Mouse (Mus musculus): ENCODE results near the gene Anks1. TPM values are rescaled to one million over a fixed set of nuclear protein-coding genes. Genes with fewer than 3 reads are reported as not detected.

Anks1 gene
- polyA plus RNA-seq, 1 experiment from 2014 or later = 55.8 TPM

- no peaks in the 10 kb centered on the region for H3K36me3 ChIP-seq (ENCODE audit: control insufficient read depth, insufficient read depth, low read length)
- no peak overlapping the region for H3K9ac ChIP-seq (replicated peaks; ENCODE audit: low read depth, low read length)
- no peak overlapping the region for H3K27ac ChIP-seq (ENCODE audit: low read depth, low read length)
- H3K4me2 ChIP-seq (ENCODE audit: low read depth, low read length) = no peak overlapping the region
- H3K4me1 ChIP-seq (ENCODE audit: control insufficient read depth, insufficient read depth, low read length) = no peaks in the 10 kb centered on the region
- ATAC-seq (ENCODE audit: low read depth) = no peak
- no peaks in the 10 kb centered on the region for H3K27me3 ChIP-seq (ENCODE audit: control insufficient read depth, insufficient read depth, low read length)
- WGBS = 64% methylated on average over 2 of the region's 2 CpGs
- no peak overlapping the region for H3K4me3 ChIP-seq (ENCODE audit: low read depth, low read length)
- no peaks in the 10 kb centered on the region for H3K9me3 ChIP-seq (ENCODE audit: control insufficient read depth, low read length)
These were observed 163.6 kb downstream of the Anks1 start for GRCm38 (mm10) chr17:28072730-28073129.

- ATAC-seq (ENCODE audit: low read depth) = no peak
- H3K4me3 ChIP-seq (ENCODE audit: low read depth, low read length) = no peak overlapping the region
- no peaks in the 10 kb centered on the region for H3K9me3 ChIP-seq (ENCODE audit: control insufficient read depth, low read length)
- 71% methylated on average over 7 of the region's 7 CpGs for WGBS
- H3K27ac ChIP-seq (ENCODE audit: low read depth, low read length) = no peak overlapping the region
- no peaks in the 10 kb centered on the region for H3K36me3 ChIP-seq (ENCODE audit: control insufficient read depth, insufficient read depth, low read length)
- no peaks in the 10 kb centered on the region for H3K4me1 ChIP-seq (ENCODE audit: control insufficient read depth, insufficient read depth, low read length)
- H3K9ac ChIP-seq (replicated peaks; ENCODE audit: low read depth, low read length) = no peak overlapping the region
- H3K4me2 ChIP-seq (ENCODE audit: low read depth, low read length) = no peak overlapping the region
- no peaks in the 10 kb centered on the region for H3K27me3 ChIP-seq (ENCODE audit: control insufficient read depth, insufficient read depth, low read length)
These were observed 165.4 kb downstream of the Anks1 start for GRCm38 (mm10) chr17:28074486-28074885.

- no peak for ATAC-seq (ENCODE audit: low read depth)
- Histone ChIP-seq H3K4me1 (ENCODE audit: control insufficient read depth, insufficient read depth, low read length) (no peaks in the 10 kb centered on the region), H3K4me2 (ENCODE audit: low read depth, low read length) (no peak overlapping the region), H3K9me3 (ENCODE audit: control insufficient read depth, low read length) (no peaks in the 10 kb centered on the region), H3K27me3 (ENCODE audit: control insufficient read depth, insufficient read depth, low read length) (0 out of 2 replicates have a peak, but pooled peaks cover 2% of the 10 kb centered on the region), H3K4me3 (ENCODE audit: low read depth, low read length) (no peak overlapping the region), H3K36me3 (ENCODE audit: control insufficient read depth, insufficient read depth, low read length) (no peaks in the 10 kb centered on the region), H3K27ac (ENCODE audit: low read depth, low read length) (no peak overlapping the region), H3K9ac (replicated peaks; ENCODE audit: low read depth, low read length) (no peak overlapping the region)
- WGBS = 88% methylated on average over 9 of the region's 9 CpGs
These were observed 168.9 kb downstream of the Anks1 start for GRCm38 (mm10) chr17:28078028-28078427.

GRCm38 (mm10) chr17:28079618-28080017 is 170.5 kb downstream of the Anks1 start:
- Histone ChIP-seq H3K27ac (ENCODE audit: low read depth, low read length) (no peak overlapping the region), H3K4me2 (ENCODE audit: low read depth, low read length) (peak overlapping the region; percentile 97), H3K9ac (replicated peaks; ENCODE audit: low read depth, low read length) (peak overlapping the region; percentile 60), H3K36me3 (ENCODE audit: control insufficient read depth, insufficient read depth, low read length) (no peaks in the 10 kb centered on the region), H3K4me3 (ENCODE audit: low read depth, low read length) (peak overlapping the region; percentile 56), H3K9me3 (ENCODE audit: control insufficient read depth, low read length) (no peaks in the 10 kb centered on the region), H3K27me3 (ENCODE audit: control insufficient read depth, insufficient read depth, low read length) (0 out of 2 replicates have a peak, but pooled peaks cover 2% of the 10 kb centered on the region), H3K4me1 (ENCODE audit: control insufficient read depth, insufficient read depth, low read length) (no peaks in the 10 kb centered on the region)
- WGBS = under 1% methylated on average over 25 of the region's 25 CpGs
- peak; percentile 56 for ATAC-seq (ENCODE audit: low read depth)

- peak within 1 kb of the TSS; percentile 56 for H3K4me3 ChIP-seq (ENCODE audit: low read depth, low read length)
- no peak within 1 kb of the TSS for H3K27ac ChIP-seq (ENCODE audit: low read depth, low read length)
- no peaks in the 10 kb centered on the region for H3K9me3 ChIP-seq (ENCODE audit: control insufficient read depth, low read length)
- H3K9ac ChIP-seq (replicated peaks; ENCODE audit: low read depth, low read length) = peak within 1 kb of the TSS; percentile 60
- no peaks in the 10 kb centered on the region for H3K36me3 ChIP-seq (ENCODE audit: control insufficient read depth, insufficient read depth, low read length)
- no peaks in the 10 kb centered on the region for H3K4me1 ChIP-seq (ENCODE audit: control insufficient read depth, insufficient read depth, low read length)
- peak; percentile 95 for ATAC-seq (ENCODE audit: low read depth)
- 0 out of 2 replicates have a peak, but pooled peaks cover 2% of the 10 kb centered on the region for H3K27me3 ChIP-seq (ENCODE audit: control insufficient read depth, insufficient read depth, low read length)
- WGBS = 1% methylated on average over 50 of the region's 57 CpGs
- H3K4me2 ChIP-seq (ENCODE audit: low read depth, low read length) = peak within 1 kb of the TSS; percentile 97
These were observed 171.1 kb downstream of the Anks1 start, which contains the start of gene Tcp11 for GRCm38 (mm10) chr17:28080045-28080816. Gene Tcp11 (minus strand): TSS chr17:28080639.

GRCm38 (mm10) chr17:28080817-28081165 is 171.7 kb downstream of the Anks1 start:
- peak overlapping the region; percentile 56; the same call in 1 of the 2 replicates for H3K4me3 ChIP-seq (ENCODE audit: low read depth, low read length)
- whole genome bisulfite sequencing = 6% methylated on average over 9 of the region's 9 CpGs
- no peaks in the 10 kb centered on the region for H3K9me3 ChIP-seq (ENCODE audit: control insufficient read depth, low read length)
- no peaks in the 10 kb centered on the region for H3K4me1 ChIP-seq (ENCODE audit: control insufficient read depth, insufficient read depth, low read length)
- no peaks in the 10 kb centered on the region for H3K36me3 ChIP-seq (ENCODE audit: control insufficient read depth, insufficient read depth, low read length)
- ATAC-seq (ENCODE audit: low read depth) = no peak
- 0 out of 2 replicates have a peak, but pooled peaks cover 2% of the 10 kb centered on the region for H3K27me3 ChIP-seq (ENCODE audit: control insufficient read depth, insufficient read depth, low read length)
- H3K27ac ChIP-seq (ENCODE audit: low read depth, low read length) = no peak overlapping the region
- 0 out of 2 replicates have a peak overlapping the region, but pooled peaks have one; percentile 11 for H3K9ac ChIP-seq (replicated peaks; ENCODE audit: low read depth, low read length)
- H3K4me2 ChIP-seq (ENCODE audit: low read depth, low read length) = peak overlapping the region; percentile 97

- H3K4me1 ChIP-seq (ENCODE audit: control insufficient read depth, insufficient read depth, low read length) = no peaks in the 10 kb centered on the region
- H3K9ac ChIP-seq (replicated peaks; ENCODE audit: low read depth, low read length) = no peak overlapping the region
- 0 out of 2 replicates have a peak, but pooled peaks cover 2% of the 10 kb centered on the region for H3K27me3 ChIP-seq (ENCODE audit: control insufficient read depth, insufficient read depth, low read length)
- ATAC-seq (ENCODE audit: low read depth) = no peak
- H3K4me2 ChIP-seq (ENCODE audit: low read depth, low read length) = no peak overlapping the region
- H3K36me3 ChIP-seq (ENCODE audit: control insufficient read depth, insufficient read depth, low read length) = no peaks in the 10 kb centered on the region
- no peak overlapping the region for H3K27ac ChIP-seq (ENCODE audit: low read depth, low read length)
- H3K9me3 ChIP-seq (ENCODE audit: control insufficient read depth, low read length) = no peaks in the 10 kb centered on the region
- WGBS = 54% methylated on average over 9 of the region's 9 CpGs
- H3K4me3 ChIP-seq (ENCODE audit: low read depth, low read length) = no peak overlapping the region
These were observed 172.3 kb downstream of the Anks1 start for GRCm38 (mm10) chr17:28081385-28081784.

- Histone ChIP-seq H3K9me3 (ENCODE audit: control insufficient read depth, low read length) (no peaks in the 10 kb centered on the region), H3K4me2 (ENCODE audit: low read depth, low read length) (no peak overlapping the region), H3K9ac (replicated peaks; ENCODE audit: low read depth, low read length) (no peak overlapping the region), H3K36me3 (ENCODE audit: control insufficient read depth, insufficient read depth, low read length) (no peaks in the 10 kb centered on the region), H3K27me3 (ENCODE audit: control insufficient read depth, insufficient read depth, low read length) (0 out of 2 replicates have a peak, but pooled peaks cover 2% of the 10 kb centered on the region), H3K27ac (ENCODE audit: low read depth, low read length) (no peak overlapping the region), H3K4me3 (ENCODE audit: low read depth, low read length) (no peak overlapping the region), H3K4me1 (ENCODE audit: control insufficient read depth, insufficient read depth, low read length) (no peaks in the 10 kb centered on the region)
- no peak for ATAC-seq (ENCODE audit: low read depth)
- WGBS = 90% methylated on average over 7 of the region's 7 CpGs
These were observed 172.8 kb downstream of the Anks1 start for GRCm38 (mm10) chr17:28081856-28082255.

GRCm38 (mm10) chr17:28082863-28083262 is 173.8 kb downstream of the Anks1 start:
- 0 out of 2 replicates have a peak, but pooled peaks cover 2% of the 10 kb centered on the region for H3K27me3 ChIP-seq (ENCODE audit: control insufficient read depth, insufficient read depth, low read length)
- no peak overlapping the region for H3K4me3 ChIP-seq (ENCODE audit: low read depth, low read length)
- no peak overlapping the region for H3K27ac ChIP-seq (ENCODE audit: low read depth, low read length)
- H3K9ac ChIP-seq (replicated peaks; ENCODE audit: low read depth, low read length) = no peak overlapping the region
- no peaks in the 10 kb centered on the region for H3K9me3 ChIP-seq (ENCODE audit: control insufficient read depth, low read length)
- no peaks in the 10 kb centered on the region for H3K36me3 ChIP-seq (ENCODE audit: control insufficient read depth, insufficient read depth, low read length)
- H3K4me1 ChIP-seq (ENCODE audit: control insufficient read depth, insufficient read depth, low read length) = no peaks in the 10 kb centered on the region
- WGBS = 72% methylated on average over 13 of the region's 13 CpGs
- ATAC-seq (ENCODE audit: low read depth) = no peak
- H3K4me2 ChIP-seq (ENCODE audit: low read depth, low read length) = no peak overlapping the region
